Mouse (Mus musculus) testis, adult 2 months (tissue): ENCODE data around the gene Pusl1.

ENCODE experiments used
- CTCF ChIP-seq: fragments of 200-500 bp; IDR thresholded peaks from 2 replicates; pipeline ENCODE4 v1.5.1; 2012; ENCODE audit warnings: low read depth, mild to moderate bottlenecking, inconsistent platforms, low read length, moderate library complexity; ENCODE audit not compliant: control insufficient read depth, insufficient read depth, insufficient replicate concordance
- POLR2A ChIP-seq: fragments of 200-500 bp; IDR thresholded peaks from 2 replicates; pipeline ENCODE4 v1.6.1; 2012; ENCODE audit warnings: low read depth, mild to moderate bottlenecking, inconsistent platforms, low read length, moderate library complexity; ENCODE audit not compliant: control insufficient read depth

- TF ChIP-seq CTCF (no peak), POLR2A (no peak)
Observed at GRCm38 (mm10) chr4:155893212-155893690, 1.7 kb upstream of the Pusl1 start.
